Mouse (Mus musculus) embryonic facial prominence, embryonic 14.5 days (tissue): Measurements from ENCODE around the gene Nus1. TPM values are rescaled to one million over a fixed set of nuclear protein-coding genes. Genes with fewer than 3 reads are reported as not detected.

Experiments
- ATAC-seq: fragments of 200-750 bp; cut with Nextera tagmentation; 2 replicates; pipeline ENCODE4 v1.8.0; 2017; ENCODE audit warnings: low read depth, moderate number of reproducible peaks, moderate TSS enrichment
- DNase-seq: peaks from one replicate; pipeline ENCODE4 v3.0.0-alpha.2; 2015; ENCODE audit warnings: low spot score
- H3K27ac ChIP-seq: fragments of 300-500 bp; sonication (generic); replicated peaks from 2 replicates; pipeline ENCODE4 v1.5.1; 2014; ENCODE audit warnings: low read depth, mild to moderate bottlenecking, low read length, moderate library complexity
- H3K27me3 ChIP-seq: fragments of 300-500 bp; sonication (generic); replicated peaks from 2 replicates; pipeline ENCODE4 v1.6.1; 2014; ENCODE audit warnings: low read length; ENCODE audit not compliant: control insufficient read depth, insufficient read depth
- H3K36me3 ChIP-seq: fragments of 300-500 bp; sonication (generic); 2 replicates; pipeline ENCODE4 v1.6.1; 2014; ENCODE audit warnings: low read length, mixed read lengths; ENCODE audit not compliant: control insufficient read depth, insufficient read depth
- H3K4me1 ChIP-seq: fragments of 300-500 bp; sonication (generic); 2 replicates; pipeline ENCODE4 v1.6.1; 2014; ENCODE audit warnings: antibody characterized with exemption, low read length; ENCODE audit not compliant: control insufficient read depth, insufficient read depth
- H3K4me2 ChIP-seq: fragments of 300-500 bp; sonication (generic); 2 replicates; pipeline ENCODE4 v1.6.1; 2014; ENCODE audit warnings: low read depth, mild to moderate bottlenecking, low read length, moderate library complexity, mixed read lengths
- H3K4me3 ChIP-seq: fragments of 300-500 bp; sonication (generic); 2 replicates; pipeline ENCODE4 v1.5.1; 2014; ENCODE audit warnings: low read depth, mild to moderate bottlenecking, low read length
- H3K9ac ChIP-seq: fragments of 300-500 bp; sonication (generic); 2 replicates; pipeline ENCODE4 v1.6.1; 2014; ENCODE audit warnings: low read depth, mild to moderate bottlenecking, low read length, moderate library complexity, mixed read lengths
- H3K9me3 ChIP-seq: fragments of 300-500 bp; sonication (generic); 2 replicates; pipeline ENCODE4 v1.6.1; 2016; ENCODE audit warnings: low read length; ENCODE audit not compliant: control insufficient read depth
- WGBS: fragments of 180-500 bp; shearing (Covaris S2); extraction: QIAGEN DNeasy Blood & Tissue Kit; methylation state at CpG from one replicate; pipeline ENCODE4 v1.1.7; 2014; 5-methylcytosine and 5-hydroxymethylcytosine counted together
- polyA plus RNA-seq: library from polyadenylated mRNA; unstranded; fragments of >200 nt; fragmentation: Nextera tagmentation; extraction: Ambion mirVana; gene quantifications from 2 replicates; pipeline ENCODE4 v1.2.1, GENCODE M21; 2014

The Nus1 gene
- 16.2 and 16.6 TPM in 2 replicates for polyA plus RNA-seq

GRCm38 (mm10) chr10:52417299-52417997, at the start of gene Nus1:
Gene Nus1 (plus strand): TSS chr10:52417547.
- Histone ChIP-seq H3K36me3 (no peaks in the 10 kb centered on the region), H3K27ac (peak within 1 kb of the TSS; percentile 93), H3K9me3 (no peaks in the 10 kb centered on the region), H3K4me1 (peaks cover 15% of the 10 kb centered on the region), H3K4me2 (peak within 1 kb of the TSS; percentile 69), H3K9ac (peak within 1 kb of the TSS; percentile 93), H3K4me3 (peak within 1 kb of the TSS; percentile 98), H3K27me3 (no peaks in the 10 kb centered on the region)
- ATAC-seq, result peak; percentile 99
- under 1% methylated on average over 29 of the region's 79 CpGs for WGBS
- DNase-seq, result peak; percentile 99

- Histone ChIP-seq H3K27me3 (no peaks in the 10 kb centered on the region), H3K4me2 (no peak overlapping the region), H3K4me1 (no peaks in the 10 kb centered on the region), H3K9me3 (no peaks in the 10 kb centered on the region), H3K36me3 (no peaks in the 10 kb centered on the region), H3K27ac (no peak overlapping the region), H3K4me3 (no peak overlapping the region), H3K9ac (no peak overlapping the region)
- 91% methylated on average over 4 of the region's 4 CpGs for WGBS
- no peak for ATAC-seq
- no peak for DNase-seq
These were observed 49.0 kb upstream of the Nus1 start for GRCm38 (mm10) chr10:52368376-52368775.

GRCm38 (mm10) chr10:52373834-52374233, 43.5 kb upstream of the Nus1 start:
- ATAC-seq (no peak), DNase-seq (peak; percentile 16)
- Histone ChIP-seq H3K4me2 (no peak overlapping the region), H3K36me3 (no peaks in the 10 kb centered on the region), H3K27me3 (no peaks in the 10 kb centered on the region), H3K9ac (no peak overlapping the region), H3K4me3 (no peak overlapping the region), H3K9me3 (no peaks in the 10 kb centered on the region), H3K4me1 (0 out of 2 replicates have a peak, but pooled peaks cover under 1% of the 10 kb centered on the region), H3K27ac (no peak overlapping the region)
- 59% methylated on average over 4 of the region's 4 CpGs for WGBS

GRCm38 (mm10) chr10:52374651-52375050, 42.7 kb upstream of the Nus1 start:
- DNase-seq, result no peak
- no peak for ATAC-seq
- H3K9ac ChIP-seq, result no peak overlapping the region
- no peaks in the 10 kb centered on the region for H3K27me3 ChIP-seq
- H3K36me3 ChIP-seq, result no peaks in the 10 kb centered on the region
- no peaks in the 10 kb centered on the region for H3K9me3 ChIP-seq
- H3K27ac ChIP-seq, result no peak overlapping the region
- H3K4me2 ChIP-seq, result no peak overlapping the region
- H3K4me3 ChIP-seq, result no peak overlapping the region
- peaks cover 3% of the 10 kb centered on the region; the same call in 1 of the 2 replicates for H3K4me1 ChIP-seq

GRCm38 (mm10) chr10:52376422-52376821, 40.9 kb upstream of the Nus1 start:
- no peak for DNase-seq
- H3K27me3 ChIP-seq, result no peaks in the 10 kb centered on the region
- H3K27ac ChIP-seq, result no peak overlapping the region
- peaks cover 3% of the 10 kb centered on the region; the same call in 1 of the 2 replicates for H3K4me1 ChIP-seq
- no peak for ATAC-seq
- no peak overlapping the region for H3K4me3 ChIP-seq
- H3K9ac ChIP-seq, result no peak overlapping the region
- H3K36me3 ChIP-seq, result no peaks in the 10 kb centered on the region
- 93% methylated on average over 2 of the region's 2 CpGs for WGBS
- H3K9me3 ChIP-seq, result no peaks in the 10 kb centered on the region
- no peak overlapping the region for H3K4me2 ChIP-seq

GRCm38 (mm10) chr10:52377813-52378212, 39.5 kb upstream of the Nus1 start:
- ATAC-seq (no peak), DNase-seq (no peak)
- Histone ChIP-seq H3K36me3 (no peaks in the 10 kb centered on the region), H3K4me1 (peaks cover 3% of the 10 kb centered on the region; the same call in 1 of the 2 replicates), H3K9me3 (no peaks in the 10 kb centered on the region), H3K4me3 (no peak overlapping the region), H3K9ac (no peak overlapping the region), H3K27ac (no peak overlapping the region), H3K4me2 (no peak overlapping the region), H3K27me3 (no peaks in the 10 kb centered on the region)
- WGBS, result 93% methylated on average over 2 of the region's 2 CpGs

GRCm38 (mm10) chr10:52381321-52381801, 36.0 kb upstream of the Nus1 start:
- H3K4me3 ChIP-seq, result peak overlapping the region; percentile 94
- peak; percentile 31 for ATAC-seq
- H3K27ac ChIP-seq, result peak overlapping the region; percentile 97
- H3K9ac ChIP-seq, result peak overlapping the region; percentile 92
- peaks cover 6% of the 10 kb centered on the region; the same call in 1 of the 2 replicates for H3K4me1 ChIP-seq
- peak overlapping the region; percentile 62 for H3K4me2 ChIP-seq
- DNase-seq, result peak; percentile 31
- WGBS, result 0% methylated on average over 19 of the region's 19 CpGs
- H3K27me3 ChIP-seq, result no peaks in the 10 kb centered on the region
- no peaks in the 10 kb centered on the region for H3K36me3 ChIP-seq
- H3K9me3 ChIP-seq, result no peaks in the 10 kb centered on the region

- no peaks in the 10 kb centered on the region for H3K9me3 ChIP-seq
- peak within 1 kb of the TSS; percentile 62 for H3K4me2 ChIP-seq
- H3K4me3 ChIP-seq, result peak within 1 kb of the TSS; percentile 94
- H3K9ac ChIP-seq, result peak within 1 kb of the TSS; percentile 92
- H3K27ac ChIP-seq, result peak within 1 kb of the TSS; percentile 97
- peak; percentile 98 for ATAC-seq
- no peaks in the 10 kb centered on the region for H3K36me3 ChIP-seq
- peak; percentile 99 for DNase-seq
- no peaks in the 10 kb centered on the region for H3K27me3 ChIP-seq
- WGBS, result 0% methylated on average over 40 of the region's 71 CpGs
- peaks cover 6% of the 10 kb centered on the region; the same call in 1 of the 2 replicates for H3K4me1 ChIP-seq
These were observed 35.3 kb upstream of the Nus1 start, which contains the start of gene Gopc for GRCm38 (mm10) chr10:52381845-52382591. Gene Gopc (minus strand): TSS chr10:52382124.
